Mouse (Mus musculus): ENCODE data around the gene Slc25a41. TPM values are rescaled to one million over a fixed set of nuclear protein-coding genes. Genes with fewer than 3 reads are reported as not detected.

Slc25a41 gene
- polyA plus RNA-seq (2011; ENCODE audit: insufficient read length, low read depth, missing spikeins) = not detected in 2 replicates

DNA sequence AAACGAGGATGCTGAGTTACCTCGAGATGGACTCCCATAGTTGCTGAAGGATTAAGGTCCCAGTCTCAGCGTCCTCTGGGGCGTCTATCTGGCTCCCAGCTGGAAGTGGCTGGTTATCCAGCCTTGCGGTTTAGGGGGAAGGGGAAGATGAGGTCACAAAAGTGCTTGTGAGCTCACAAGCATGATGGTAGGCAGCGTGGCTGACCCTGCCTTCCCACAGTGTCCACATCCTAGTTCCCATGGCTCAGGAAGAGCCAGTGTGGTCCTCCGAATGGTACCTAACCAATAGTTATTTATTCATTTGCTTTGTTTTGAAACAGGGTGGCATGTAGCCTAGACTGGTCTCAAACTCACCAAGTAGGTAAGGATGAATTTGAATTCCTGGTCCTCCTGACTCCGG is at the start of gene Slc25a41:
TSS of gene Slc25a41 (minus strand) at position 101 of the 400 bp plus-strand sequence.
- Histone ChIP-seq H3K4me1 (ENCODE audit: control insufficient read depth, insufficient read depth, low read length) (no peaks in the 10 kb centered on the region), H3K4me3 (ENCODE audit: insufficient read depth, low read length) (no peak within 1 kb of the TSS), H3K27ac (ENCODE audit: insufficient read depth, low read length) (no peak within 1 kb of the TSS)
- TF ChIP-seq CTCF (IDR thresholded peaks at IDR 0.05; ENCODE audit: borderline replicate concordance, insufficient read depth, low read length) = no peak
- no peak for TF ChIP-seq POLR2A (IDR thresholded peaks at IDR 0.05; ENCODE audit: low read depth, low read length)

- H3K27ac ChIP-seq (ENCODE audit: insufficient read depth, low read length) = no peak within 1 kb of the TSS
- TF ChIP-seq POLR2A (IDR thresholded peaks at IDR 0.05; ENCODE audit: low read depth, low read length) (no peak), CTCF (IDR thresholded peaks at IDR 0.05; ENCODE audit: borderline replicate concordance, insufficient read depth, low read length) (no peak)
Observed at GRCm38 (mm10) chr17:57087049-57087832, 45.8 kb upstream of the Slc25a41 start, which contains the start of gene Tubb4a. Gene Tubb4a, minus strand, starts transcription at chr17:57087782.

GRCm38 (mm10) chr17:57085970-57086757 is 44.7 kb upstream of the Slc25a41 start:
- H3K27ac ChIP-seq (ENCODE audit: insufficient read depth, low read length) = no peak overlapping the region
- H3K4me1 ChIP-seq (ENCODE audit: control insufficient read depth, insufficient read depth, low read length) = no peaks in the 10 kb centered on the region
- no peak overlapping the region for H3K4me3 ChIP-seq (ENCODE audit: insufficient read depth, low read length)
- TF ChIP-seq POLR2A (IDR thresholded peaks at IDR 0.05; ENCODE audit: low read depth, low read length) (no peak), CTCF (IDR thresholded peaks at IDR 0.05; ENCODE audit: borderline replicate concordance, insufficient read depth, low read length) (no peak)

More at GRCm38 (mm10) chr17:57087049-57087832, 45.8 kb upstream of the Slc25a41 start, which contains the start of gene Tubb4a:
- Histone ChIP-seq H3K4me1 (ENCODE audit: control insufficient read depth, insufficient read depth, low read length) (no peaks in the 10 kb centered on the region), H3K4me3 (ENCODE audit: insufficient read depth, low read length) (peak within 1 kb of the TSS; percentile 24; the same call in 1 of the 2 replicates)

- Histone ChIP-seq H3K4me1 (ENCODE audit: control insufficient read depth, insufficient read depth, low read length) (no peaks in the 10 kb centered on the region), H3K27ac (ENCODE audit: insufficient read depth, low read length) (no peak overlapping the region), H3K4me3 (ENCODE audit: insufficient read depth, low read length) (no peak overlapping the region)
- TF ChIP-seq CTCF (IDR thresholded peaks at IDR 0.05; ENCODE audit: borderline replicate concordance, insufficient read depth, low read length) (no peak), POLR2A (IDR thresholded peaks at IDR 0.05; ENCODE audit: low read depth, low read length) (no peak)
Observed at GRCm38 (mm10) chr17:57082481-57082880, 41.0 kb upstream of the Slc25a41 start.

DNA sequence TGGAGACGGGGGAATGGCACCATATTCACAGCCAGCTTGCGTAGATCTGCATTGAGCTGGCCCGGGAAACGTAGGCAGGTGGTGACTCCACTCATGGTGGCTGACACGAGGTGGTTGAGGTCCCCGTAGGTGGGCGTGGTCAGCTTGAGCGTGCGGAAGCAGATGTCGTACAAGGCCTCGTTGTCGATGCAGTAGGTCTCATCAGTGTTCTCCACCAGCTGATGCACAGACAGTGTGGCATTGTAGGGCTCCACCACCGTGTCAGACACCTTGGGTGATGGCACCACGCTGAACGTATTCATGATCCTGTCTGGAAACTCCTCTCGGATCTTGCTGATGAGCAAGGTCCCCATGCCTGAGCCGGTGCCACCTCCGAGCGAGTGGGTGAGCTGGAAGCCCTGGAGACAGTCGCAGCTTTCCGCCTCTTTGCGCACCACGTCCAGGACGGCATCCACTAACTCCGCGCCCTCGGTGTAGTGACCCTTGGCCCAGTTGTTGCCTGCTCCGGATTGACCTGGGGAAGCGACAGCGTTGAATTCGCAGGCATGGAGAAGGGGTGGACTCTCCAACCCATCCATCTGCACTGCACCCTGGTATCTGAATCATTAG is 39.9 kb upstream of the Slc25a41 start:
- Histone ChIP-seq H3K27ac (ENCODE audit: insufficient read depth, low read length) (no peak overlapping the region), H3K4me3 (ENCODE audit: insufficient read depth, low read length) (no peak overlapping the region), H3K4me1 (ENCODE audit: control insufficient read depth, insufficient read depth, low read length) (no peaks in the 10 kb centered on the region)
- TF ChIP-seq POLR2A (IDR thresholded peaks at IDR 0.05; ENCODE audit: low read depth, low read length) (no peak), CTCF (IDR thresholded peaks at IDR 0.05; ENCODE audit: borderline replicate concordance, insufficient read depth, low read length) (no peak)

- TF ChIP-seq POLR2A (IDR thresholded peaks at IDR 0.05; ENCODE audit: low read depth, low read length) = no peak
- no peak for TF ChIP-seq CTCF (IDR thresholded peaks at IDR 0.05; ENCODE audit: borderline replicate concordance, insufficient read depth, low read length)
- Histone ChIP-seq H3K4me3 (ENCODE audit: insufficient read depth, low read length) (no peak overlapping the region), H3K27ac (ENCODE audit: insufficient read depth, low read length) (no peak overlapping the region), H3K4me1 (ENCODE audit: control insufficient read depth, insufficient read depth, low read length) (no peaks in the 10 kb centered on the region)
Observed at GRCm38 (mm10) chr17:57079919-57080318, 38.5 kb upstream of the Slc25a41 start.

DNA sequence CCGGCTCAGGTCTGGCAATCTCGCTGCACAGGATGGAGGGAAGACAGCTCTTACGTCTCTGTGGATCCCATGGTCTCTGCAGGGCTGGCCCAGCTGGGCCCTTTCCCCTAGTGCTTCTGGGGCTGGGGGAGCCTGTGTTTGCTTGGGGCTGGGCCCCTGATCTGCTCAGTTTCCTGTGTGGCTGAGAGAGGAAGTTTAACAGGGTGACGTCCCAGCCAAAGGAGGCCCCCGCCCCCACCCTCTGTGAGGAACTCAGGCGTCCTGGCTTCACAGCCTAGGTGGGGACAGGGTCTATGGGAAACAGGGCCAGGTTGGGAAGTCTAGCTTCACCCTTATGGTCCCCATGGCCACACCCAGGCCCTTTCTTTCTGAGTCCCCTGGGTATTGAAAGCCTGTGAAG is 36.9 kb upstream of the Slc25a41 start, which contains the start of gene Dennd1c:
TSS of gene Dennd1c (minus strand) at position 179 of the 400 bp plus-strand sequence.
- H3K4me1 ChIP-seq (ENCODE audit: control insufficient read depth, insufficient read depth, low read length) = no peaks in the 10 kb centered on the region
- no peak within 1 kb of the TSS for H3K4me3 ChIP-seq (ENCODE audit: insufficient read depth, low read length)
- TF ChIP-seq POLR2A (IDR thresholded peaks at IDR 0.05; ENCODE audit: low read depth, low read length) (no peak), CTCF (IDR thresholded peaks at IDR 0.05; ENCODE audit: borderline replicate concordance, insufficient read depth, low read length) (no peak)
- H3K27ac ChIP-seq (ENCODE audit: insufficient read depth, low read length) = no peak within 1 kb of the TSS

GRCm38 (mm10) chr17:57076916-57077315 is 35.5 kb upstream of the Slc25a41 start:
- no peak for TF ChIP-seq CTCF (IDR thresholded peaks at IDR 0.05; ENCODE audit: borderline replicate concordance, insufficient read depth, low read length)
- TF ChIP-seq POLR2A (IDR thresholded peaks at IDR 0.05; ENCODE audit: low read depth, low read length) = no peak
- H3K4me3 ChIP-seq (ENCODE audit: insufficient read depth, low read length) = no peak overlapping the region
- no peaks in the 10 kb centered on the region for H3K4me1 ChIP-seq (ENCODE audit: control insufficient read depth, insufficient read depth, low read length)

GRCm38 (mm10) chr17:57070699-57071098 is 29.2 kb upstream of the Slc25a41 start:
- TF ChIP-seq CTCF (IDR thresholded peaks at IDR 0.05; ENCODE audit: borderline replicate concordance, insufficient read depth, low read length) (no peak), POLR2A (IDR thresholded peaks at IDR 0.05; ENCODE audit: low read depth, low read length) (no peak)
- Histone ChIP-seq H3K4me1 (ENCODE audit: control insufficient read depth, insufficient read depth, low read length) (no peaks in the 10 kb centered on the region), H3K4me3 (ENCODE audit: insufficient read depth, low read length) (no peak overlapping the region), H3K27ac (ENCODE audit: insufficient read depth, low read length) (no peak overlapping the region)

More at GRCm38 (mm10) chr17:57076916-57077315, 35.5 kb upstream of the Slc25a41 start:
- no peak overlapping the region for H3K27ac ChIP-seq (ENCODE audit: insufficient read depth, low read length)
